ENCODE assay signal across 7 mouse cellular contexts in genomic region chr2:33734781-33735485, GRCm38 (mm10).
DNase-seq lines count a peak whose midpoint lies in the region; ATAC-seq and TF ChIP-seq lines count a peak whose summit lies in the region.

No protein-coding gene starts in this region.

- H3K36me3 ChIP-seq in forebrain, embryonic 13.5 days (ENCODE audit: poor library complexity, severe bottlenecking) = peaks cover 47% of the 10 kb centered on the region
- no peaks in the 10 kb centered on the region for H3K36me3 ChIP-seq in hindbrain, embryonic 16.5 days (ENCODE audit: control insufficient read depth, insufficient read depth, low read length)
- H3K36me3 ChIP-seq in midbrain, embryonic 14.5 days (ENCODE audit: control insufficient read depth, insufficient read depth, low read length) = peaks cover 38% of the 10 kb centered on the region
- no peaks in the 10 kb centered on the region for H3K36me3 ChIP-seq in spleen, adult 2 months (ENCODE audit: control insufficient read depth, insufficient read depth, low read length)

- H3K4me3 ChIP-seq in forebrain, embryonic 13.5 days = no peak overlapping the region
- no peak overlapping the region for H3K4me3 ChIP-seq in hindbrain, embryonic 16.5 days (ENCODE audit: low read length)
- H3K4me3 ChIP-seq in midbrain, embryonic 14.5 days (replicated peaks; ENCODE audit: low read depth, low read length) = no peak overlapping the region
- no peak overlapping the region for H3K4me3 ChIP-seq in spleen, adult 2 months (ENCODE audit: extremely low read depth, insufficient read depth, insufficient read length)

- peaks cover 5% of the 10 kb centered on the region; the same call in 1 of the 2 replicates for H3K4me1 ChIP-seq in forebrain, embryonic 13.5 days
- no peaks in the 10 kb centered on the region; the same call in 1 of the 2 replicates for H3K4me1 ChIP-seq in hindbrain, embryonic 16.5 days (ENCODE audit: control insufficient read depth, insufficient read depth, low read depth, low read length)
- 0 out of 2 replicates have a peak, but pooled peaks cover 3% of the 10 kb centered on the region for H3K4me1 ChIP-seq in midbrain, embryonic 14.5 days (ENCODE audit: control insufficient read depth, insufficient read depth, low read length)
- no peaks in the 10 kb centered on the region for H3K4me1 ChIP-seq in spleen, adult 2 months (ENCODE audit: control insufficient read depth, insufficient read depth, insufficient read length)

- 43% methylated on average over 10 of the region's 10 CpGs for WGBS in forebrain, embryonic 13.5 days
- WGBS in hindbrain, embryonic 16.5 days = 34% methylated on average over 10 of the region's 10 CpGs
- WGBS in midbrain, embryonic 14.5 days = 42% methylated on average over 10 of the region's 10 CpGs
- 46% methylated on average over 10 of the region's 10 CpGs for WGBS in spleen, adult 2 months

- no peak overlapping the region for H3K9ac ChIP-seq in forebrain, embryonic 13.5 days
- H3K9ac ChIP-seq in hindbrain, embryonic 16.5 days (ENCODE audit: low read depth, low read length) = no peak overlapping the region
- no peak overlapping the region for H3K9ac ChIP-seq in midbrain, embryonic 14.5 days (replicated peaks; ENCODE audit: low read length)

- TF ChIP-seq POLR2A in spleen, adult 2 months (IDR thresholded peaks at IDR 0.05; ENCODE audit: low read depth, low read length) = no peak

- H3K4me2 ChIP-seq in forebrain, embryonic 13.5 days = no peak overlapping the region
- H3K4me2 ChIP-seq in hindbrain, embryonic 16.5 days (ENCODE audit: low read length) = no peak overlapping the region
- H3K4me2 ChIP-seq in midbrain, embryonic 14.5 days (ENCODE audit: low read length) = no peak overlapping the region

- H3K9me3 ChIP-seq in forebrain, embryonic 13.5 days (replicated peaks) = no peaks in the 10 kb centered on the region
- no peaks in the 10 kb centered on the region for H3K9me3 ChIP-seq in hindbrain, embryonic 16.5 days (ENCODE audit: control insufficient read depth, low read length)
- no peaks in the 10 kb centered on the region for H3K9me3 ChIP-seq in midbrain, embryonic 14.5 days (ENCODE audit: control insufficient read depth, low read length)

- peak; percentile 54 for ATAC-seq in forebrain, embryonic 13.5 days
- peak; percentile 46 for ATAC-seq in hindbrain, embryonic 16.5 days
- 0 out of 2 replicates have a peak, but pooled peaks have one; percentile 44 for ATAC-seq in midbrain, embryonic 14.5 days (ENCODE audit: low FRiP score, low TSS enrichment)

- no peak overlapping the region for H3K27ac ChIP-seq in forebrain, embryonic 13.5 days
- no peak overlapping the region for H3K27ac ChIP-seq in hindbrain, embryonic 16.5 days (ENCODE audit: low read depth, low read length)
- H3K27ac ChIP-seq in midbrain, embryonic 14.5 days (replicated peaks; ENCODE audit: low read depth, low read length) = no peak overlapping the region; the same call in 1 of the 2 replicates
- no peak overlapping the region for H3K27ac ChIP-seq in spleen, adult 2 months (ENCODE audit: insufficient read depth, low read length)

- intact Hi-C loops in left cerebral cortex, postnatal 25 days (cut with DNase I) = loop anchor here (2.0 kb wide), 1 partner anchor 248 kb away; no protein-coding TSS in a partner anchor

- TF ChIP-seq CTCF in spleen, adult 2 months (IDR thresholded peaks at IDR 0.05; ENCODE audit: extremely low read depth, insufficient read depth, insufficient read length, insufficient replicate concordance) = peak; percentile 68; the same call in 1 of the 2 replicates

- DNase-seq in T-cell, adult 2 months (ENCODE audit: low spot score) = peak; percentile 51
- DNase-seq in c-Kit-positive CD71-positive TER-119-positive erythroid progenitor cells, embryonic 14.5 days (ENCODE audit: low spot score) = peak; percentile 70
- DNase-seq in left cerebral cortex, postnatal 25 days (ENCODE audit: low spot score in 2 of 2) = peak; percentile 82 to 84
- peak; percentile 93 for DNase-seq in midbrain, embryonic 14.5 days
- DNase-seq in spleen, adult 2 months (ENCODE audit: low read depth in 1 of 2, low spot score in 2 of 2) = peak; percentile 12 to 64

- H3K27me3 ChIP-seq in forebrain, embryonic 13.5 days = no peaks in the 10 kb centered on the region
- no peaks in the 10 kb centered on the region for H3K27me3 ChIP-seq in hindbrain, embryonic 16.5 days (replicated peaks; ENCODE audit: control insufficient read depth, insufficient read depth, low read length)
- no peaks in the 10 kb centered on the region for H3K27me3 ChIP-seq in midbrain, embryonic 14.5 days (ENCODE audit: control insufficient read depth, insufficient read depth, low read length)
- no peaks in the 10 kb centered on the region for H3K27me3 ChIP-seq in spleen, adult 2 months (ENCODE audit: control insufficient read depth, insufficient read depth, low read length)

Comparison
In these comparisons a context has a peak if more than half of its experiments do, and no peak if none do; other contexts are left out.
1. DNase-seq: peak in every context shown above with its lines; median percentile 93 in midbrain, embryonic 14.5 days; 83 in left cerebral cortex, postnatal 25 days; 70 in c-Kit-positive CD71-positive TER-119-positive erythroid progenitor cells, embryonic 14.5 days; 51 in T-cell, adult 2 months; 38 in spleen, adult 2 months.